Mouse (Mus musculus) bone marrow macrophage, adult 2 months (primary cell): ENCODE data around the gene Epha3.

Source experiments
- CTCF ChIP-seq: IDR thresholded peaks from 2 replicates; pipeline ENCODE4 v1.5.1; 2012; ENCODE audit warnings: low read depth, mild to moderate bottlenecking, low read length, moderate library complexity
- POLR2A ChIP-seq: IDR thresholded peaks from 2 replicates; pipeline ENCODE4 v1.6.1; 2012; ENCODE audit warnings: mild to moderate bottlenecking, low read depth, low read length, borderline replicate concordance

DNA sequence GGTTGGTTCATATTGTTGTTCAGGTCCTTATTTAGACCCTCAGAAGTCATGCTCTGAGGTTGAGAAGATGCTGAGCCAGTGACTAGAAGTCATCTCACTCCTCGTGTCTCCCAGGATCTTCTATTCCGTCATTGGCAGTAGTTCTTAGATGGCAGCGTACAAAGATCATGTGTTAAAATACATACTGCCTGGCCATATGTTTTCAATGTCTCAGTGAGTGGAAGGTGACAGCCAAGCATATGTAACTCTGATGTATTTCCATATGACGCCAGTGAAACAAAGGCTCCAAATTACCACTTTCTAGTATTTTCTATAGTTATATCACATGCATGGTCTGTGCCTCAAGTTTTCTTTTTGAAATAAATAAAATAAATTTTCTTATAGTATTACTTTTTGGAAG, 146.7 kb downstream of the Epha3 start:
- TF ChIP-seq POLR2A, result no peak
- TF ChIP-seq CTCF, result no peak
